Mouse (Mus musculus): Measurements from ENCODE around the gene Ing1.

DNA sequence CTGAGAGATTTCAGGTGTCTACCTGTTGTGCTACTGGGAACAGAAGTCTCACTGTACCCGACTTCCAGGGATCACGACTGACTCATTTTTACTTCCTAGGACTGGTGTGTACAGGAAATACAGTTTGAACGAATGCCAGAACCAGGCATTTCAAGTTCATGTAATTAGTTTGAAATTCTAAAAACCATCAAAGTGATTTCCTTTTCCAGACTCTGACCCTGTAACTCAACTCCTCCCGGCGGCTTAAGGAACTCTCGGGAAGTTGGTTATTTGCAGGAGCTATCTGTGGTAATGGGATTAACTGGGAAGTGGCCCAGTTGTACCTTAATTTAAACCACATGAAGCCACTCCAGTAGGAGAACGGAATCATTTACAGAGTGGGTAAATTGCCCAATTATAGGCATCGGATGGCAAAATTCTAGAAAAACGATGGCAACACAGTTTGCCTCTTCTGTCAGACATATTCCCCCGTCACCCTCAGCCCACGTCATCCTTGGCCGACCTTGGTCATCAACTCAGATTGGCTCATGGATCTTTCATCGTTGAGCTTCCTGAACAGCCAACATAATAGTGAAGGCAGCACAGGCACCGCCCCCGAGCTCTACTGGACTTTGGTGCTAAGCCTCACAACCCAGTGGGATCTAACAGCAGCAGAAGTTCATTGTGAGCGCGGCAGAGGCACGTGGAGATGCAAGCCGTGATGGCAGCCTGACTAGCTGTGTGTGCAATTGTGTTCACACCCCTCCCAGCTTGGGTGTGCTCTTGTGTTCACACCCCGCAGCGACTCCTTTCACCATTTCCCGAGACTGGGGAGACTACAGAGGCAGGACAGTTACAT, 14.1 kb downstream of the Ing1 start:
- TF ChIP-seq POLR2A (IDR thresholded peaks at IDR 0.05; ENCODE audit: borderline replicate concordance, low read depth, low read length) (no peak), CTCF (IDR thresholded peaks at IDR 0.05; ENCODE audit: low read depth, low read length) (no peak)
